ENCODE assay signal across 1 mouse cellular context in genomic region chr4:132288840-132289239, GRCm38 (mm10). TPM values are rescaled to one million over a fixed set of nuclear protein-coding genes. Genes with fewer than 3 reads are reported as not detected.
"Had no signal": no experiment of that assay in that cellular context is flagged by ENCODE, and none has a peak within 500 bp of the region (broad histone marks: within the 10 kb centered on the region; RNA-seq: fewer than 3 reads in every experiment).

No protein-coding gene starts in this region.

RNA-seq across cellular contexts. Expression of gene Rab42, which starts 14.3 kb away (rescaled TPM):
- total RNA-seq: hematopoietic stem cell, adult 5-6 weeks had no signal
